Mouse (Mus musculus): Measurements from ENCODE around the gene Slco4a1.

Gene Slco4a1

DNA sequence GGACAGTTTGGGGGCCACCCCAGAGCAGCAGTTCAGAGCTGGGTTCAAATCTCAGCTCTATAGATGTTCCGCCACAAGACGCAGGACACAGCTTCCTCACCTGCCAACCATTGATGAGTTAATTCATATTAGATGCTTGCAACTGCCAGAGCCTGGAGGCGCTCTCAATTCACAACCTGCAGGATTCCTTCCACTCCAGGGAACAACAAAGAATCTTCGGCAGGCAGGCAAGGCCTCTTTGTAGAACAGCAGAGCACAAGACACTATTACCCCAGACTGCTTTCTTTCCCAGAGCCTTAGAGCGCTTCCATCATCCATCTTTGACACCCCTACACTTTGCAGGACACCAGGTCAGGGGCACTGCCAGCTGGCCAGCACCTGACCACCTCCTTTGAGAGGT, 50.2 kb downstream of the Slco4a1 start:
- DNase-seq (ENCODE audit: low spot score), result no peak

DNA sequence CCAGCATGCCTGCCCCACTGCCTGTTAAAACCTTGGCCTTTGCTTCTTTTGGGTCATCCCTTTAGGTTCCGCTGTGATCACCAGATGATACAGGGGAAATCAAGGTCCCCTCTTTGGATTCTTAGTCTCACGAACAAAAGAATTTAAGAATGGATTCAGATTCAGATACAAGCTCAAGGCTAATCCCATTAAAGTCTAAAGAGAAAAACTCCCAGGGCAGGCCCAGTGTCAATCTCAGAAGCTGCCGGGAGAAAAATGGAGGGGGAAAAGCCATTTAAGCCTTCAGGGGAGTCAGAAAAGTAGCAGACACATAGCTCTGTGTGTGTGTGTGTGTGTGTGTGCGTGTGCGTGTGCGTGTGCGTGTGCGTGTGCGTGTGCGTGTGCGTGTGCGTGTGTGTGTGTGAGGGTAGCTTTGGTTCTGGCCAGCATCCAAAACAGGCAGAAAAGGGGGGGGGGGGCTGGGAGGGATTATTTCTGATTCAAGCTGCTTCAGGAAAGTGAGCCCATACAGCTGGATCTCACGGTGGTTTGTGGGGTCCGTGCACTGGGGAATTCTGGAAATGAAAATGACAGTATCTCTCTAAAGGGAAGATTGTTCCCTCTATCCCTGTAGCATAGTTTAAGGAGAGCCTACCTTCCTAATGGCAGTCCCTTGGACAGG, 52.5 kb downstream of the Slco4a1 start:
- no peak for DNase-seq (ENCODE audit: low spot score)

DNA sequence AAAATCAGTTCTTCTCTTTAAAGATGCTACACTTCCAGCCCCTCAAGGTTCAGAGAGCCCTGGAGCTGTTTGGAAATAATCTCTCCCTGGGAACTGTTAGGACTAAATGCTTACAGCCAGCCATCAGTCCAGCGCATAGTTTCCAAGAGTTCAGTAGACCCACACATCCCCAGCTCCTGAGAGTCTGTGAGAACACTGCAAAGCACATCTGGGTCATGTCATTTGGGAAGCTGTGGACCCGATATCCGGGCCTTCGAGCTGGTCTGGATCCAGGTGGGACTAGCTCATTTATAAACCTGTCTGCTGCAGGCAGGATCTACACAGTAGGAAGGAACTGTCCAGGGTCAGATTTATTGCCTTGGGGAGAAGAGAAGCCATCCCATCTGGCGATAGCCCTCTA, 54.8 kb downstream of the Slco4a1 start:
- DNase-seq (ENCODE audit: low spot score), result no peak

DNA sequence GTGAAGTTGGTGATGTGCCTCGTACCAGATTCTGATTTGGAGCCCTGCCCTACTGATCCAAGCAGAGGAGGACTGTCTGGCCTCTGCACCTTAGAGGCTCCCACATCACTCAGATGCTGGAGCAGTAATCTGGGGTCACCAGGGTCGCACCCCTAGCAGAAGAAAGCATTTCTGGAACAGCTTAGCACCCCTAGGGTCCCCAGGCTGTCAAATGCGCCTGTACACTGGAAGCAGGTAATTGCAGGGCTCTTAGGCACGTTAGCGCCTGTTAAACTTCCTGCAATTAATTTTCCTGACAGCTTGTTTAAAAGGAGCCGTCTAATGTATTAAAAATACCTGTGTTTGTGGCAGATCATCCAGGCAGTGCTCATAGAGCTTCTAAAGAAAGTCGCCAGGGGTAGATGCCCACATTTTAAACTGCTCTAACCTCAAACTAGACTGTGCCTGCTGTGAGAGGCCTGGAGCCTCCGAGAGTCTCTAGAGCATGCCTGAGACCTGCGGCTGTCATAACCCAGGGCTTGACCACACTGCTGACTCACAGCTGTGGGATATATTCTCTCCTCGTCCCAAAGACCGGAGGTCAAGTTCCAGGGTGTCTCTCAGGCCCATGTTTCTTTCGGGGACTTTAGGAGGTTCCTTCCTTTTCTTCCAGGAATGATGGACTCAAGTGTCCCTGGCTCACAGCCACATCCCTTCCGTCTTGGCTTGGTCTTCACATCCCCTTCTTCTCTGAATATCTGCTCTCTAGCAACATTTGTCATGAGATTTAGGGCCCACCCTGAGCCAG, 56.0 kb downstream of the Slco4a1 start:
- no peak for DNase-seq (ENCODE audit: low spot score)

GRCm38 (mm10) chr2:180513019-180513418, 57.0 kb downstream of the Slco4a1 start:
- DNase-seq (ENCODE audit: low spot score), result no peak

- no peak for DNase-seq (ENCODE audit: low spot score)
These were observed 57.8 kb downstream of the Slco4a1 start for GRCm38 (mm10) chr2:180513835-180514234.

- no peak for DNase-seq (ENCODE audit: low spot score)
These were observed 65.6 kb downstream of the Slco4a1 start for GRCm38 (mm10) chr2:180521437-180522221.

- no peak for DNase-seq (ENCODE audit: low spot score)
These were observed 66.8 kb downstream of the Slco4a1 start for GRCm38 (mm10) chr2:180522825-180523224.

Data from embryo, embryonic 10 days (tissue).